In the genomic region with DNA sequence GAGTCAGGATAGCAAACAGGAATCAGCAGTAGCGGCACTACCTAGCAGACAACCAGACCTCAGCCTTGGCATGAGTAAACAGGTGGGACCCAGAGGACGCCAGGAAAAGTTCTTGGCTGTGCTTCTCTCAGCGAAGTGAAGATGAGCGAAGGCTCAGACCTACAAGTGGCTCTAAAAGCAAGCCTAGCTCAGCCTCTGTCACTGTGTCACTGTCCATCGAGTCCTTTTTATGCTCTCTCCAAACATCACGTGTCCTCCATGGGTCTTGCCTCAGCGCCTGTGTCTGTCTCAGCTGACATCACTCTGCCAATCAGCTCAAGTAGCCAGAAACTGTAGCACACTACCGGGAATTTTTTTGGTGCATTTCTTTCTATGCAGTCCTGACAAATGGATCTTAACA, we compare ENCODE assay signal across 28 mouse cellular contexts.
"Had no signal": no experiment of that assay in that cellular context is flagged by ENCODE, and none has a peak within 500 bp of the region (broad histone marks: within the 10 kb centered on the region; RNA-seq: fewer than 3 reads in every experiment).

No protein-coding gene starts in this region.

- H3K9me3 ChIP-seq: embryonic facial prominence, embryonic 10.5 days; embryonic facial prominence, embryonic 12.5 days; embryonic facial prominence, embryonic 13.5 days; embryonic facial prominence, embryonic 15.5 days; forebrain, embryonic 10.5 days; forebrain, embryonic 12.5 days; forebrain, embryonic 13.5 days; forebrain, embryonic 15.5 days had no signal

- H3K27ac ChIP-seq: embryonic facial prominence, embryonic 10.5 days; embryonic facial prominence, embryonic 12.5 days; embryonic facial prominence, embryonic 13.5 days; embryonic facial prominence, embryonic 15.5 days; forebrain, embryonic 10.5 days; forebrain, embryonic 12.5 days; forebrain, embryonic 13.5 days; forebrain, embryonic 15.5 days; heart, adult 2 months had no signal

- H3K4me3 ChIP-seq: embryonic facial prominence, embryonic 10.5 days; embryonic facial prominence, embryonic 12.5 days; embryonic facial prominence, embryonic 13.5 days; embryonic facial prominence, embryonic 15.5 days; erythroblast, embryonic 14.5 days; forebrain, embryonic 10.5 days; forebrain, embryonic 12.5 days; forebrain, embryonic 13.5 days; forebrain, embryonic 15.5 days; heart, adult 2 months had no signal

- H3K4me2 ChIP-seq: embryonic facial prominence, embryonic 12.5 days; embryonic facial prominence, embryonic 13.5 days; embryonic facial prominence, embryonic 15.5 days; forebrain, embryonic 12.5 days; forebrain, embryonic 13.5 days; forebrain, embryonic 15.5 days had no signal

- H3K36me3 ChIP-seq: embryonic facial prominence, embryonic 10.5 days; embryonic facial prominence, embryonic 12.5 days; embryonic facial prominence, embryonic 13.5 days; embryonic facial prominence, embryonic 15.5 days; forebrain, embryonic 10.5 days; forebrain, embryonic 12.5 days; forebrain, embryonic 15.5 days had no signal

- H3K4me1 ChIP-seq: embryonic facial prominence, embryonic 10.5 days; embryonic facial prominence, embryonic 12.5 days; embryonic facial prominence, embryonic 15.5 days; forebrain, embryonic 15.5 days had no signal

- DNase-seq: cerebellum, adult 18-20 months; cerebellum, adult 2 months; cerebellum, adult 8-10 months; cerebellum, adult 9-10 months; cerebellum, adult 9-11 months; cerebellum, postnatal 10 days; cerebellum, postnatal 14 days; cerebellum, postnatal 25 days; cerebellum, postnatal 36 days; embryo, embryonic 11 days; forebrain, postnatal 0 days; gastrocnemius, postnatal 14 days; gastrocnemius, postnatal 25 days; gastrocnemius, postnatal 36 days; heart, adult 11 months; heart, adult 18-20 months; heart, adult 2 months had no signal

- ATAC-seq: forebrain, embryonic 13.5 days; forebrain, embryonic 14.5 days; forebrain, embryonic 15.5 days; forebrain, embryonic 16.5 days; forebrain, postnatal 0 days had no signal

- H3K9ac ChIP-seq: embryonic facial prominence, embryonic 12.5 days; embryonic facial prominence, embryonic 13.5 days; embryonic facial prominence, embryonic 15.5 days; forebrain, embryonic 12.5 days; forebrain, embryonic 13.5 days; forebrain, embryonic 15.5 days; forebrain, postnatal 0 days had no signal

- H3K27me3 ChIP-seq: embryonic facial prominence, embryonic 12.5 days; embryonic facial prominence, embryonic 13.5 days; embryonic facial prominence, embryonic 15.5 days; forebrain, embryonic 12.5 days; forebrain, embryonic 13.5 days; forebrain, embryonic 15.5 days had no signal
